29 mouse cellular contexts compared by ENCODE assay signal in genomic region chr16:29854805-29855565, GRCm38 (mm10).
DNase-seq lines count a peak whose midpoint lies in the region; ATAC-seq and TF ChIP-seq lines count a peak whose summit lies in the region.
"Had no signal": no experiment of that assay in that cellular context is flagged by ENCODE, and none has a peak within 500 bp of the region (broad histone marks: within the 10 kb centered on the region; RNA-seq: fewer than 3 reads in every experiment).

No protein-coding gene starts in this region.

- H3K4me2 ChIP-seq in forebrain, embryonic 11.5 days (ENCODE audit: low read depth, low read length, severe bottlenecking): no peak overlapping the region
- no peak overlapping the region for H3K4me2 ChIP-seq in lung, embryonic 14.5 days
- no peak overlapping the region for H3K4me2 ChIP-seq in forebrain, embryonic 16.5 days (ENCODE audit: low read length)
- H3K4me2 ChIP-seq: embryonic facial prominence, embryonic 13.5 days; heart, embryonic 13.5 days; hindbrain, embryonic 12.5 days; kidney, embryonic 15.5 days; limb, embryonic 12.5 days; liver, embryonic 15.5 days; midbrain, embryonic 15.5 days; neural tube, embryonic 15.5 days had no signal

- no peaks in the 10 kb centered on the region for H3K36me3 ChIP-seq in forebrain, embryonic 11.5 days (ENCODE audit: control insufficient read depth, insufficient read depth, low read length)
- no peaks in the 10 kb centered on the region for H3K36me3 ChIP-seq in forebrain, embryonic 10.5 days (replicated peaks)
- no peaks in the 10 kb centered on the region for H3K36me3 ChIP-seq in lung, embryonic 14.5 days (ENCODE audit: insufficient read depth)
- no peaks in the 10 kb centered on the region for H3K36me3 ChIP-seq in forebrain, embryonic 16.5 days (ENCODE audit: control insufficient read depth, insufficient read depth)
- H3K36me3 ChIP-seq: embryonic facial prominence, embryonic 13.5 days; heart, embryonic 13.5 days; hindbrain, embryonic 12.5 days; kidney, embryonic 15.5 days; limb, embryonic 12.5 days; liver, embryonic 15.5 days; midbrain, embryonic 10.5 days; midbrain, embryonic 15.5 days; neural tube, embryonic 15.5 days had no signal

- no peak overlapping the region for H3K4me3 ChIP-seq in forebrain, embryonic 11.5 days (ENCODE audit: low read depth, low read length)
- H3K4me3 ChIP-seq in forebrain, embryonic 10.5 days: no peak overlapping the region
- H3K4me3 ChIP-seq in lung, embryonic 14.5 days (ENCODE audit: low read depth, low read length): no peak overlapping the region
- H3K4me3 ChIP-seq in forebrain, embryonic 16.5 days (replicated peaks; ENCODE audit: low read length): no peak overlapping the region
- H3K4me3 ChIP-seq: embryonic facial prominence, embryonic 13.5 days; heart, embryonic 13.5 days; hindbrain, embryonic 12.5 days; kidney, embryonic 15.5 days; left cerebral cortex, adult 2 months; limb, embryonic 12.5 days; liver, embryonic 15.5 days; midbrain, embryonic 10.5 days; midbrain, embryonic 15.5 days; neural tube, embryonic 15.5 days had no signal

- no peak for DNase-seq in forebrain, embryonic 11.5 days (ENCODE audit: low spot score)
- no peak for DNase-seq in forebrain, embryonic 10.5 days (ENCODE audit: extremely low spot score, low spot score)
- DNase-seq in lung, embryonic 14.5 days: no peak
- no peak for DNase-seq in lung, adult 18-20 months
- peak; percentile 42 for DNase-seq in Muller cell, postnatal 12 days (ENCODE audit: inconsistent ontology term)
- DNase-seq in cerebellum, postnatal 10 days: no peak
- DNase-seq: adrenal gland, postnatal 10 days; cerebellum, adult 11 months; cerebellum, adult 9-10 months; embryo, embryonic 11 days; gastrocnemius, postnatal 10 days; heart, postnatal 10 days; kidney, adult 11 months; kidney, postnatal 25 days; lung, postnatal 10 days; right cerebral cortex, adult 18-20 months; spleen, adult 18-20 months; thymus, adult 18-20 months had no signal

- H3K27ac ChIP-seq in forebrain, embryonic 11.5 days (ENCODE audit: low read depth, low read length): no peak overlapping the region
- no peak overlapping the region for H3K27ac ChIP-seq in forebrain, embryonic 10.5 days
- no peak overlapping the region for H3K27ac ChIP-seq in lung, embryonic 14.5 days (ENCODE audit: low read depth)
- no peak overlapping the region for H3K27ac ChIP-seq in forebrain, embryonic 16.5 days (ENCODE audit: low read length)
- H3K27ac ChIP-seq: embryonic facial prominence, embryonic 13.5 days; heart, embryonic 13.5 days; hindbrain, embryonic 12.5 days; kidney, embryonic 15.5 days; left cerebral cortex, adult 2 months; limb, embryonic 12.5 days; liver, embryonic 15.5 days; midbrain, embryonic 10.5 days; midbrain, embryonic 15.5 days; neural tube, embryonic 15.5 days had no signal

- peaks cover 3% of the 10 kb centered on the region; the same call in 1 of the 2 replicates for H3K4me1 ChIP-seq in forebrain, embryonic 11.5 days (replicated peaks; ENCODE audit: control insufficient read depth, insufficient read depth, low read length)
- peaks cover 34% of the 10 kb centered on the region for H3K4me1 ChIP-seq in forebrain, embryonic 10.5 days
- H3K4me1 ChIP-seq in lung, embryonic 14.5 days (ENCODE audit: insufficient read depth): no peaks in the 10 kb centered on the region
- H3K4me1 ChIP-seq in forebrain, embryonic 16.5 days (replicated peaks; ENCODE audit: control insufficient read depth, insufficient read depth, low read length): no peaks in the 10 kb centered on the region; the same call in 1 of the 2 replicates
- H3K4me1 ChIP-seq: hindbrain, embryonic 12.5 days; liver, embryonic 15.5 days; midbrain, embryonic 15.5 days; neural tube, embryonic 15.5 days had no signal

- peak; percentile 27; the same call in 1 of the 2 replicates for TF ChIP-seq CTCF in lung, embryonic 14.5 days (IDR thresholded peaks at IDR 0.05; ENCODE audit: low read depth)

- 74% methylated on average over 9 of the region's 9 CpGs for WGBS in forebrain, embryonic 11.5 days
- 87% methylated on average over 9 of the region's 9 CpGs for WGBS in forebrain, embryonic 10.5 days
- 77% methylated on average over 9 of the region's 9 CpGs for WGBS in lung, embryonic 14.5 days
- WGBS in forebrain, embryonic 16.5 days: 50% methylated on average over 9 of the region's 9 CpGs

- ATAC-seq in forebrain, embryonic 11.5 days (replicated peaks; ENCODE audit: low FRiP score): peak; percentile 44; the same call in 1 of the 2 replicates
- no peak for ATAC-seq in lung, embryonic 14.5 days (ENCODE audit: insufficient read depth)
- ATAC-seq in forebrain, embryonic 16.5 days: peak; percentile 69
- ATAC-seq: midbrain, embryonic 15.5 days had no signal

- no peaks in the 10 kb centered on the region for H3K9me3 ChIP-seq in forebrain, embryonic 11.5 days (ENCODE audit: control insufficient read depth, low read length)
- H3K9me3 ChIP-seq in forebrain, embryonic 10.5 days: no peaks in the 10 kb centered on the region
- H3K9me3 ChIP-seq in lung, embryonic 14.5 days (ENCODE audit: low read depth, low read length): no peaks in the 10 kb centered on the region
- no peaks in the 10 kb centered on the region for H3K9me3 ChIP-seq in forebrain, embryonic 16.5 days (ENCODE audit: control insufficient read depth, low read length)
- H3K9me3 ChIP-seq: embryonic facial prominence, embryonic 13.5 days; heart, embryonic 13.5 days; hindbrain, embryonic 12.5 days; kidney, embryonic 15.5 days; limb, embryonic 12.5 days; liver, embryonic 15.5 days; midbrain, embryonic 10.5 days; midbrain, embryonic 15.5 days; neural tube, embryonic 15.5 days had no signal

- H3K27me3 ChIP-seq in forebrain, embryonic 11.5 days (ENCODE audit: control insufficient read depth, insufficient read depth, low read length): peaks cover 3% of the 10 kb centered on the region; the same call in 1 of the 2 replicates
- peaks cover 64% of the 10 kb centered on the region for H3K27me3 ChIP-seq in forebrain, embryonic 10.5 days (ENCODE audit: poor library complexity, severe bottlenecking)
- H3K27me3 ChIP-seq in lung, embryonic 14.5 days (ENCODE audit: insufficient read depth, low read length): no peaks in the 10 kb centered on the region
- no peaks in the 10 kb centered on the region for H3K27me3 ChIP-seq in forebrain, embryonic 16.5 days (replicated peaks; ENCODE audit: control insufficient read depth, insufficient read depth, low read length)
- H3K27me3 ChIP-seq: midbrain, embryonic 15.5 days had no signal

- no peak overlapping the region for H3K9ac ChIP-seq in forebrain, embryonic 11.5 days (ENCODE audit: low read length)
- H3K9ac ChIP-seq in lung, embryonic 14.5 days: no peak overlapping the region
- no peak overlapping the region for H3K9ac ChIP-seq in forebrain, embryonic 16.5 days (replicated peaks; ENCODE audit: low read depth, low read length)
- H3K9ac ChIP-seq: embryonic facial prominence, embryonic 13.5 days; heart, embryonic 13.5 days; hindbrain, embryonic 12.5 days; kidney, embryonic 15.5 days; limb, embryonic 12.5 days; liver, embryonic 15.5 days; midbrain, embryonic 15.5 days; neural tube, embryonic 15.5 days had no signal
